Mouse (Mus musculus): ENCODE results near the gene Duoxa2.
"Not testable (repeated sequence)": the region's sequence is repeated elsewhere in the genome, so short reads cannot be mapped to it uniquely, and the experiment has no call there.

Gene Duoxa2

DNA sequence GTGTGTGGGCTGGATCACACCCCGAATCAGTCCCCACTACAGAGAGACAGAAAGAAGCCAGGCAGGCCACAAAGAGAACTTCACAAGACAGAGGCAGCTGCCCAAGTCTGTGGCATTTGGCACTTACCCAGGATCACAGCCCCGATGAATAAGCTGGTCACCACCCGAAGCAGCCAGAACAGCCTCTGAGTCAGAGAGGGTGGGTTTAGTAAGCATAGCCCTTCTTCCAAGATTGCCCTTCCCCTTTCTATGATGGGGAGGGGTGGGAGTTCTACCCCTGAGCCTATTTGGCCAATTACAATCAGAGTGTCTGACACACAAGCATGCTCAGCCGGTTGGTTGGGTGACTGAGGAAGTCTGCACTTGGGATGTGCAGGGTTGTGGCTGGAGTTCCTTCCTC, 7.5 kb downstream of the Duoxa2 start:
- DNase-seq (ENCODE audit: extremely low read depth, low read depth) = no peak

DNA sequence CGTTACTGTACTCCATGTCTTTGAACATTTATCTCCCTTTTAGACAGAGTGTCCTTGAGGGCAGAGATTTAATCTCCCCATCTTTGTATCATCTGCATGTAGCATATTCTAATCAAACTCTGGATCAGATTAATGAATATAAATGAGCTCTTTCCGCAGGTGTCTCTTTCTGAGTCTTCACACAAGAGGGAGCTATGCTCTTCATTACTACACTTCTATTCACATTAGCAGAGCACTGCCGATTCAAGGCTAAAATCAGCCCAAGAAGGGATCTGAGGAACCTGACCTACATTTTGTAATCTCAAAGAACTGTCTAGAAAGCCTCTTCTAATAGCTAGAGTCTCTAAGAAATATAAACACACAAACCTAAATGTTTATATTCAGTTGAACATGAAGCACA, 10.9 kb downstream of the Duoxa2 start:
- no peak for DNase-seq (ENCODE audit: extremely low read depth, low read depth)

- no peak for DNase-seq (ENCODE audit: extremely low read depth, low read depth)
Observed at GRCm38 (mm10) chr2:122311561-122311960, 12.9 kb downstream of the Duoxa2 start.

GRCm38 (mm10) chr2:122312722-122313417, 14.2 kb downstream of the Duoxa2 start:
- DNase-seq (ENCODE audit: extremely low read depth, low read depth) = peak; percentile 27

DNA sequence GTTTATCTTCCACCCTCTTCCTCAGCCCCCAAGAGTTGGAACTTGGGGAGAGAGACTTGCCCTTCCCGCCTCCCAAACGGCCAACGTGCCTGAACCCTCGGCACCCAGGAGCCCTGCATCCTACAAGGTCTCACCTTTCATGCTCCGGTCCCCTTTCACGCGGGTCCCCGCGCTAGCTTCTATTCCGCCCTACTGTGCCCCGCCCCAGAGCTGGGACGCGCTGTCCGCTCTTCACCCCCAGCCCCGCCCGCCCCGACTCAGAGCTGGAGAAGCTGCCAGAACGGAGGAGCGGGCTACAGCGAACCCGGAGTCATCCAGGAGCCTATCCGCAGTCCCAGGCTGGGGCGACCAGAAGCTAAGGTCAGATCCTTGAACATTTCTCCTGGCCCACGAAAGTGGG, 14.8 kb downstream of the Duoxa2 start, which contains the start of gene Duoxa1:
Duoxa1 (minus strand) TSS at position 195 of the 400 bp plus-strand sequence.
- no peak for DNase-seq (ENCODE audit: extremely low read depth, low read depth)

GRCm38 (mm10) chr2:122315372-122315771, 16.7 kb downstream of the Duoxa2 start, which contains the start of gene Duox1:
Gene Duox1 (plus strand): TSS chr2:122315672.
- no peak for DNase-seq (ENCODE audit: extremely low read depth, low read depth)

DNA sequence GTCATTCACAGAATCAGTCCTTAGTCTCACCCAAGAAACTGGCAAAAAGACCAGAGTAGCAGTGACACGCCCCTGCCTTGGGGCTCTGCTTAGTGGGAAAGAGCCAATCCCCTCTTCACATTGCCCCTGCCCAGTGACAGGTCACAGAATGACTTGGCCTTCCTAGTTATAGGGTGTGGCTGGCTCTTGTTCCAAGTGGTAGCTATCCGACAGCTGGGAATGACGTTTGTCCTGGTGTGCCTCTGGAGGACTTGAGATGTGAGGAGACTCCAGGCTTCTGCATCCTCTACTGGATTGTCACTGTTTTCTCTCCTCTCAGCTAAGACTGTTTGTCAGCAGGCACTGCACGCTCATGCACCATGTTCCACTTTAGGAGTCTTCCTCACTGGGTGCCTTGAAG, 18.7 kb downstream of the Duoxa2 start:
- no peak for DNase-seq (ENCODE audit: extremely low read depth, low read depth)

DNA sequence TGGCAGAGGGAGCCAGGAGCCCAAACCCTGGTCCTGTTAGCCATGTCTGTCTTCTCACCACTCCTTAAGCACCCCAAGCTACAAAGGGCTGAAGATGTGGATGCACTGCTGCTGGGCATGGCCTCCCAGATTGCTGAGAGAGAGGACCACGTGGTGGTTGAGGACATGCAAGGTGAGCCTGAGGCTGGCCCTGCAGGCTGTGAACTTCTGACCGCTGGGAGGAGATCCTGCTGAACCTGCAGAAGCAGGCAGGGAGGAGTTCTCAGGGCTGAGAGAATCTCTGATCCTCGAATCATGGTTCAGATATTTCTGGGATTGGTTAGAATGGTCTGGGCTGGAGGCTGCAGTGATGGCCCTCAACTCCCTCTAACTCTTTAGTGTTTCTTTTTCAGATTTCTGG, 25.3 kb downstream of the Duoxa2 start:
- no peak for DNase-seq (ENCODE audit: extremely low read depth, low read depth)

- no peak for DNase-seq (ENCODE audit: extremely low read depth, low read depth)
Observed at GRCm38 (mm10) chr2:122324586-122324985, 25.9 kb downstream of the Duoxa2 start.

DNA sequence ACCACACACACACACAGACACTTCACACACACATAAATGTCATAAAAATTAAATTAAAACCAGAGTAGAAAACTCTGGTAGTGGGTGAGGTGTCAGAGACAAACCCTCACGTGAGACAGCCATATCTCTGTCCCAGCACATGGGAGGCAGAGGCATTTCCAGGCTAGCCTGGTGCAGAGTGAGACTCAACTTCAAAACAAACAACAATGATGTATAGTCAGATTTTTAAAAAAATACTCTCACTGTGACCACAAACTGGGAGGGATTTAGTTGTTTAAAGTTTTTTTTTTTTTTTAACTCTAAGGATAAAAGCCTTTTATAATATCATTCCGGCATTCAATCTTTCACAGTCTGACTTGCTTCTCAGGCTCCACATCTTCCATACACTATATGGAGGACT, 26.7 kb downstream of the Duoxa2 start:
- no peak for DNase-seq (ENCODE audit: extremely low read depth, low read depth)

DNA sequence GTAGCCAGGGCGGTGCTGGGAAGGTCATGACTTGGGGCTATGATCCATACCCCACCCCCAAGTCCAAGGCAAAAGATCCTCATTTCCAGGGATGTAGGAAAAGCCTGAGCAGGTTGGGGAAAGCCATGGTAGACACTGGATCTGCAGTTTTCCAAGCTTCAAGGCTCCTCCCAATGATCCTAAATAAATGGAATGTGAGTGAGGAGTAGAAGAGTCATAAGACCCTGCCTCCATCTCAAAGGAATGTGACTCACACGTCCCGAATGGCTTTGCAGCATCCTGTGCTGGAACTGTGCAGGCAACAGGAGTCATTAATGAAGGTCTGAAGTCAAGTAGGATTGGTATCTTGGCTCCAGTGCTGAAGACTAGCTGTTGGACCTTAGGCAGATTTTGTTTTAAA, 29.3 kb downstream of the Duoxa2 start:
- no peak for DNase-seq (ENCODE audit: extremely low read depth, low read depth)

GRCm38 (mm10) chr2:122330317-122330716, 31.6 kb downstream of the Duoxa2 start:
- not testable (repeated sequence) for DNase-seq (ENCODE audit: extremely low read depth, low read depth)

GRCm38 (mm10) chr2:122332222-122332621, 33.5 kb downstream of the Duoxa2 start:
- no peak for DNase-seq (ENCODE audit: extremely low read depth, low read depth)

- DNase-seq (ENCODE audit: extremely low read depth, low read depth) = peak; percentile 50
Observed at GRCm38 (mm10) chr2:122334170-122334569, 35.5 kb downstream of the Duoxa2 start.

DNA sequence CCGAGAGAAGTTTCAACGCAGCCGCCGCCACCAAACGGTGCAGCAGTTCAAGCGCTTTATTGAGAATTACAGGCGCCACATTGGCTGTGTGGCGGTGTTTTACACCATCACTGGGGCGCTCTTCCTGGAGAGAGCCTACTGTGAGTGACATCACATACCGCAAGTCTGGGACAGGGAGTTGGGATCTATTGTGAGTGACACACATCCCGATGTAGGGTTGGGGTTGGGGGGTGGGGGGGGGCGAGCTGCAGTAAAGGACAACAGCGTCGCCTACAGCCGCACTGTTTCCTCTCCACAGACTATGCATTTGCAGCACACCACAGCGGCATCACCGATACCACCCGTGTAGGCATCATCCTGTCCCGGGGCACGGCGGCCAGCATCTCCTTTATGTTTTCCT, 38.6 kb downstream of the Duoxa2 start:
- no peak for DNase-seq (ENCODE audit: extremely low read depth, low read depth)

DNA sequence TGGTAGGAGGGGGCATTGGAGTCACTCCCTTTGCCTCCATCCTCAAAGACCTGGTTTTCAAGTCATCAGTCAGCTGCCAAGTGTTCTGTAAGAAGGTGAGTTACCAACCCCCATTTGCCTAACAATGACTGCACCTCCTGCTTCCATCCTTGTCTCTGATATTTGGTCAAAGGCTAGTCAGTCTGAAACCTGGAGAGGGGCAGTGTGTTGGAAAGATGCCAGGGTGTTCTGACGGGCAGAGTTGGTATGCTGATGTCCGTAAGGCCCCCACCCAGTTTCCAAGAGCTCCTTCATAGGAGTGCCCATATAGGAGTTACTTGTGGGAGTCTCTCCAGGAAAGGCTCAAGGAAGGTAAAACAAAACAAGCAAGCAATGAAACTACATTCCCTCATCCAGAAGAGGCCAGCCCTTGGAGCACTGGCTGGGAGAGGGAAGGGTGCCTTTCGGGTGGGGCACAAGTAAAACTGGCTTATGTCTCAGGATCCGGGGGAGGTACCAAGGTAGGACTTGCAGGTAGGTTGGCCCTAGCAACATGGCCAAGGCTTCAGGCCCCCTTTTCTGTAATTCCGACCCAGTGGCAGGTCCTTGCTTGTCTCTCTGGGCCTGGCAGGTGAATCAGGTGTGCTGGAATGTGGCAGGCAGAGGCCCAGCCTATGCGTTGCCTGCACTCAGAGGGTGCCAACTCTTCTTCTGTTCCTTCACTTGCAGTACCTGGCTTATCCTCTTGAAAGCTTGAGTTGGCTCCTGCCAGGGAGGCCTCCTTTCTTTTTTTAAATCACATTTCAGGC, 46.6 kb downstream of the Duoxa2 start:
- DNase-seq (ENCODE audit: extremely low read depth, low read depth) = no peak

DNA sequence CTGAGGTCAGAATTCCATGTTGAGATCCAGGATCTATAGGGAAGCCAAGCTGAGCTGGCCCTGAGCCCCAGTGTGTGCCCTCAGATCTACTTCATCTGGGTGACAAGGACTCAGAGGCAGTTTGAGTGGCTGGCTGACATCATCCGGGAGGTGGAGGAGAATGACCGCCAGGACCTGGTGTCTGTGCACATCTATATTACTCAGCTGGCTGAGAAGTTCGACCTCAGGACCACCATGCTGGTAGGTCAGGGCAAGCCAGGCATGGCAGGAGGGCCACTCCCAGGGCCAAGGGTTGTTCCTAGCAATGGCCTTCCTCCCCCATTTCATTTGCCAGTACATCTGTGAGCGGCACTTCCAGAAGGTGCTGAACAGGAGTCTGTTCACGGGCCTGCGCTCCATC, 47.5 kb downstream of the Duoxa2 start:
- not testable (repeated sequence) for DNase-seq (ENCODE audit: extremely low read depth, low read depth)

GRCm38 (mm10) chr2:122347257-122347656, 48.6 kb downstream of the Duoxa2 start:
- no peak for DNase-seq (ENCODE audit: extremely low read depth, low read depth)

DNA sequence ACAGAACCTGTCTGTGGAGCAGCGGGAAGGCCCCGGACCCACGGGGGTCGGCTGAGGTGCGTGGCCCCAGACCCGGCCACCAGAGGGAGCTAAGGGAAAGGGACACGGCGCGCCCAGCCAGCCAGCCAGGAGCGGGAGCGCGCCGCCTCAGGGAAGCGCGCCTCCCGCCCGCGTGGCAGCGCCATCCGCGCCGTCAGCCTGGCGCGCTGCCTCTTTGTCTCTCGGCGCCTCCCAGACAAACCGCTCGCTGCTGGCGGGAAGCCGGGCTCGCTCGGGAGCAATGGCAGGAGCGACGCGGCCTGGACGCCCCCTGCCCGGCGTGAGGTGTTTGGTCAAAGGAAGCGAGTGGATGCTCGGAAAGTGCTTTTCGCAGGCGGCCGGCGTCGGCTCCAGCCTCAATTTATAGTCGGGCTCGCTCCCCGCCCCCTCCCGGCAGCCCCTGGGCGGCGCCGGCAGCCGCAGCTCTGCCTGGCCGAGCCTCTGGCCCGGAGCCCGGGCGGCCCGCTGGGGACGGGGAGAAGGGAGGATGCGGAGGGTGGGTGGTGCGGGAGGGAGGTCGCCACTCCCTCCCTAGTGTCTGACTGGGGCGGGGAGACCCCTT, 49.9 kb downstream of the Duoxa2 start:
- DNase-seq (ENCODE audit: extremely low read depth, low read depth) = no peak

DNA sequence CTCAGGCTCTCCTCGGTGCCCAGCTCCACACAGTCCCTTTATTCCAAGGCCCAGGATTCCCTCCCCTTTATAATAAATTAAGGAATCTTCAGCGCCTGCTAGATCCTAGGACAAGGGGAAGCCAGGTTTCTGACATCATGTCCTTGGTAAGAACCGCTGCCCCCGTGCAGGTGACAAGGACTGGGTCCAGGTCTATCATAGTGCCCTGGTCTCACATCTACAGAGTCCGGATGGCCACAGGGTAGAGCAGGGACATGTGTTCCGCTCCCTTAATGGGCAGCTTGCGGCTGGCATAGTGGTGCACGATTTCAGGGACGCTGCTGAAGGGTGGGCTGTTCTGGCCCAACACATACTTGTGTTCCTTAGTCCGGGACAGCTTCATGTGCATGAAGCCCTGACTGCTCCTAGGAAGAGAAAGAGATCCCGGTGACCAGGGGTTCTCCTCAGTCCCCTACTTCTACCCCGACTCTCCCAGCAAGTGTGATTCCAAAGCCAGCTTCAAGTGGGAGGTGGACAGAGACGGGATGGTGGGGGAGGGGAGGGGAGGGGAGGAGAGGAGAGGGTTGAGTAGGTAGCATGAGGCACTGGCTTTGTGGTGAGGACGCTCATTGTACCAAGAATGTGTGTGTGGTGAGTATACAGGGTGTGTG, 50.6 kb downstream of the Duoxa2 start:
- no peak for DNase-seq (ENCODE audit: extremely low read depth, low read depth)

DNA sequence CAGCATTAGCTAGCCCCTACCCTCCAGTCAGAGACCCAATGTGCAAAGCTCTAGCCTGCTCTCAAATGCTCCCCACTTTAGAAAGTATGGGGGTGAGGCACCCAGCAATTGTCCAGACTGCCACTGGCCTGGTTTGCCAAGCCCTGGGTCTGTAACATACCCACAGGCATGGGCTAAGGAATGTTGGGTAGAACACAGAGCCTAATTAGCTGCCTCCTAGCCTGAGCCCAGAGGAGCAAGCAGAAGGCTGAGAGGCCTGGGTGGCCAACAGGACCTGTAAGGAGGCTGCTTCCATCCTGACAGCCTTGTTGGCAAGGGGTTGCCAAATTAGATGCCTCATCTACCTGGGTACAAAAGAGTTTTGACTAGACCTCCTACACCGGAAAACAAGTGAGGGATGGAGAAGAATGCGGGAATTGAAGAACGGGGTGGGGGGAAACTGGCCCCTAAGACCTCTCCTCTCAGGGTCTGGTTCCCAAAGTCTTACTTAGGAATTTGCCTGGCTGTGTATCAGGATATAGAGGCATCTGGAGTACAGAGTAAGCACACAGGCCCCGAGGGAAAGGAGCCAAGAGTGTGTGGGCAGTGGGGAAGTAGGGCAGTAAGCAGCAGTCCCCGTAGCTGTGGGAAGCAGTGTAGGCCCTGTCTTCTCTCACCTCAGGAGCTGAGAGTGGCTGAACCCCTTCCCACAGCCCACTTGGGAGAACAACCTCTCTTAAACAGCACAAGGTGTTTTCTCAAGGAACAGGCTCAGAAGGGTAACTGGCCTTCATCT, 52.6 kb downstream of the Duoxa2 start:
- no peak for DNase-seq (ENCODE audit: extremely low read depth, low read depth)
